Mouse (Mus musculus) limb, embryonic 10.5 days (tissue): ENCODE results near the gene Krtap4-6. TPM values are rescaled to one million over a fixed set of nuclear protein-coding genes. Genes with fewer than 3 reads are reported as not detected.

Source experiments
- DNase-seq: peaks from one replicate; pipeline ENCODE4 v3.0.0-alpha.2; 2017; ENCODE audit warnings: low spot score
- H3K27ac ChIP-seq: fragments of 300-500 bp; sonication (generic); 2 replicates; pipeline ENCODE4 v1.5.1; 2016; ENCODE audit warnings: mild to moderate bottlenecking
- H3K27me3 ChIP-seq: fragments of 300-500 bp; sonication (generic); 2 replicates; pipeline ENCODE4 v1.6.1; 2016; ENCODE audit warnings: low read depth, mild to moderate bottlenecking; ENCODE audit not compliant: poor library complexity, severe bottlenecking
- H3K36me3 ChIP-seq: fragments of 300-500 bp; sonication (generic); 2 replicates; pipeline ENCODE4 v1.6.1; 2016; ENCODE audit warnings: mild to moderate bottlenecking, moderate library complexity
- H3K4me1 ChIP-seq: fragments of 300-500 bp; sonication (generic); 2 replicates; pipeline ENCODE4 v1.6.1; 2016
- H3K4me3 ChIP-seq: fragments of 300-500 bp; sonication (generic); 2 replicates; pipeline ENCODE4 v1.5.1; 2016; ENCODE audit warnings: mild to moderate bottlenecking, moderate library complexity
- H3K9me3 ChIP-seq: fragments of 300-500 bp; sonication (generic); replicated peaks from 2 replicates; pipeline ENCODE4 v1.6.1; 2016; ENCODE audit warnings: mild to moderate bottlenecking
- WGBS: fragments of 180-500 bp; shearing (Covaris S2); methylation state at CpG from one replicate; pipeline ENCODE4 v1.1.7; 2016; 5-methylcytosine and 5-hydroxymethylcytosine counted together
- polyA plus RNA-seq: library from polyadenylated mRNA; unstranded; fragments of >200 nt; fragmentation: Nextera tagmentation; extraction: Ambion mirVana; gene quantifications from 2 replicates; pipeline ENCODE4 v1.2.1, GENCODE M21; 2016

Gene Krtap4-6
- polyA plus RNA-seq, 1 experiment from 2014 or later: not detected

GRCm38 (mm10) chr11:99634653-99635134, 31.1 kb downstream of the Krtap4-6 start, which contains the start of gene Krtap4-2:
Gene Krtap4-2 (minus strand): TSS chr11:99635084.
- H3K27ac ChIP-seq: no peak within 1 kb of the TSS
- no peak for DNase-seq
- no peaks in the 10 kb centered on the region for H3K9me3 ChIP-seq
- no peaks in the 10 kb centered on the region for H3K27me3 ChIP-seq
- no peak within 1 kb of the TSS for H3K4me3 ChIP-seq
- H3K4me1 ChIP-seq: peaks cover 2% of the 10 kb centered on the region; the same call in 1 of the 2 replicates
- WGBS: 46% methylated on average over 8 of the region's 8 CpGs
- no peaks in the 10 kb centered on the region for H3K36me3 ChIP-seq

- peaks cover 2% of the 10 kb centered on the region; the same call in 1 of the 2 replicates for H3K4me1 ChIP-seq
- WGBS: 75% methylated on average over 2 of the region's 2 CpGs
- no peak overlapping the region for H3K27ac ChIP-seq
These were observed 32.5 kb downstream of the Krtap4-6 start for GRCm38 (mm10) chr11:99633293-99633692.

GRCm38 (mm10) chr11:99630890-99631289, 34.9 kb downstream of the Krtap4-6 start:
- Histone ChIP-seq H3K4me1 (peaks cover 2% of the 10 kb centered on the region; the same call in 1 of the 2 replicates), H3K36me3 (no peaks in the 10 kb centered on the region), H3K4me3 (no peak overlapping the region), H3K27ac (no peak overlapping the region), H3K9me3 (no peaks in the 10 kb centered on the region), H3K27me3 (no peaks in the 10 kb centered on the region)
- whole genome bisulfite sequencing: 85% methylated on average over 3 of the region's 3 CpGs
- DNase-seq: no peak

More at GRCm38 (mm10) chr11:99633293-99633692, 32.5 kb downstream of the Krtap4-6 start:
- Histone ChIP-seq H3K27me3 (no peaks in the 10 kb centered on the region), H3K36me3 (no peaks in the 10 kb centered on the region), H3K9me3 (no peaks in the 10 kb centered on the region), H3K4me3 (no peak overlapping the region)
- DNase-seq: no peak

- WGBS: 84% methylated on average over 4 of the region's 4 CpGs
- Histone ChIP-seq H3K27ac (no peak within 1 kb of the TSS), H3K4me3 (no peak within 1 kb of the TSS), H3K27me3 (no peaks in the 10 kb centered on the region), H3K4me1 (no peaks in the 10 kb centered on the region), H3K9me3 (no peaks in the 10 kb centered on the region), H3K36me3 (no peaks in the 10 kb centered on the region)
- DNase-seq: no peak
These were observed 37.6 kb downstream of the Krtap4-6 start, which contains the start of gene Krtap4-1 for GRCm38 (mm10) chr11:99628138-99628537. Gene Krtap4-1 (minus strand): TSS chr11:99628238.

GRCm38 (mm10) chr11:99620335-99620734, 45.4 kb downstream of the Krtap4-6 start, which contains the start of gene Gm11562:
Gene Gm11562 (minus strand): TSS chr11:99620435.
- Histone ChIP-seq H3K27me3 (no peaks in the 10 kb centered on the region), H3K27ac (no peak within 1 kb of the TSS), H3K9me3 (no peaks in the 10 kb centered on the region), H3K36me3 (no peaks in the 10 kb centered on the region), H3K4me3 (no peak within 1 kb of the TSS), H3K4me1 (no peaks in the 10 kb centered on the region)
- no peak for DNase-seq
- 93% methylated on average over 2 of the region's 2 CpGs for WGBS

Other genes starting within 250 kb of the Krtap4-6 start
- gene Krt12, start 243.7 kb downstream of the Krtap4-6 start, polyA plus RNA-seq: not detected in 2 replicates
- 0.26 and 0.59 TPM in 2 replicates for gene Krt20, start 227.8 kb downstream of the Krtap4-6 start, polyA plus RNA-seq
- 0.81 and 1.4 TPM in 2 replicates for gene Krt23, start 172.8 kb downstream of the Krtap4-6 start, polyA plus RNA-seq
- 0.16 and 0.20 TPM in 2 replicates for gene Krt39, start 144.6 kb downstream of the Krtap4-6 start, polyA plus RNA-seq
- not detected in 2 replicates for gene Krt40, start 122.8 kb downstream of the Krtap4-6 start, polyA plus RNA-seq
- gene Krtap3-3, start 115.1 kb downstream of the Krtap4-6 start, polyA plus RNA-seq: not detected in 2 replicates
- not detected in 2 replicates for gene Krtap3-2, start 109.1 kb downstream of the Krtap4-6 start, polyA plus RNA-seq
- gene Gm11939, start 106.5 kb downstream of the Krtap4-6 start, polyA plus RNA-seq: not detected in 2 replicates
- not detected in 2 replicates for gene Krtap3-1, start 99.3 kb downstream of the Krtap4-6 start, polyA plus RNA-seq
- gene Krtap1-5, start 84.9 kb downstream of the Krtap4-6 start, polyA plus RNA-seq: not detected in 2 replicates
- not detected in 2 replicates for gene Krtap1-4, start 82.3 kb downstream of the Krtap4-6 start, polyA plus RNA-seq
- not detected in 2 replicates for gene Krtap1-3, start 74.6 kb downstream of the Krtap4-6 start, polyA plus RNA-seq
- not detected in 2 replicates for gene Krtap9-3, start 67.9 kb downstream of the Krtap4-6 start, polyA plus RNA-seq
- gene Gm11938, start 62.7 kb downstream of the Krtap4-6 start, polyA plus RNA-seq: not detected in 2 replicates
- gene Gm11937, start 55.8 kb downstream of the Krtap4-6 start, polyA plus RNA-seq: not detected in 2 replicates
- gene Krtap2-4, start 51.1 kb downstream of the Krtap4-6 start, polyA plus RNA-seq: not detected in 2 replicates
- gene Gm11562, start 45.5 kb downstream of the Krtap4-6 start, polyA plus RNA-seq: not detected in 2 replicates
- gene Krtap4-1, start 37.7 kb downstream of the Krtap4-6 start, polyA plus RNA-seq: not detected in 2 replicates
- not detected in 2 replicates for gene Krtap4-2, start 30.9 kb downstream of the Krtap4-6 start, polyA plus RNA-seq
- gene Krtap4-7, start 21.9 kb downstream of the Krtap4-6 start, polyA plus RNA-seq: not detected in 2 replicates
- gene Gm11555, start 15.7 kb downstream of the Krtap4-6 start, polyA plus RNA-seq: not detected in 2 replicates
- gene Gm11563, start 7.0 kb downstream of the Krtap4-6 start, polyA plus RNA-seq: not detected in 2 replicates
- gene Gm14190, start 24.8 kb upstream of the Krtap4-6 start, polyA plus RNA-seq: not detected in 2 replicates
- not detected in 2 replicates for gene Gm14180, start 68.3 kb upstream of the Krtap4-6 start, polyA plus RNA-seq
- gene Gm11595, start 107.0 kb upstream of the Krtap4-6 start, polyA plus RNA-seq: not detected in 2 replicates
- not detected in 2 replicates for gene Krtap4-8, start 114.7 kb upstream of the Krtap4-6 start, polyA plus RNA-seq
- gene Krtap4-9, start 119.2 kb upstream of the Krtap4-6 start, polyA plus RNA-seq: not detected in 2 replicates
- not detected in 2 replicates for gene Gm11596, start 127.5 kb upstream of the Krtap4-6 start, polyA plus RNA-seq
- not detected in 2 replicates for gene Gm11569, start 133.0 kb upstream of the Krtap4-6 start, polyA plus RNA-seq
- not detected in 2 replicates for gene Gm11554, start 138.5 kb upstream of the Krtap4-6 start, polyA plus RNA-seq
- gene Krtap4-13, start 143.9 kb upstream of the Krtap4-6 start, polyA plus RNA-seq: not detected in 2 replicates
- not detected in 2 replicates for gene Gm11564, start 149.7 kb upstream of the Krtap4-6 start, polyA plus RNA-seq
- not detected in 2 replicates for gene 2300003K06Rik, start 172.1 kb upstream of the Krtap4-6 start, polyA plus RNA-seq
- not detected in 2 replicates for gene Krtap4-16, start 185.6 kb upstream of the Krtap4-6 start, polyA plus RNA-seq
- not detected in 2 replicates for gene Gm11568, start 192.0 kb upstream of the Krtap4-6 start, polyA plus RNA-seq
- not detected in 2 replicates for gene Gm11559, start 198.5 kb upstream of the Krtap4-6 start, polyA plus RNA-seq
- gene Krtap9-1, start 207.4 kb upstream of the Krtap4-6 start, polyA plus RNA-seq: not detected in 2 replicates
- not detected in 2 replicates for gene Gm11567, start 213.2 kb upstream of the Krtap4-6 start, polyA plus RNA-seq
- gene Krtap31-1, start 242.0 kb upstream of the Krtap4-6 start, polyA plus RNA-seq: not detected in 2 replicates
- gene Gm11565, start 248.8 kb upstream of the Krtap4-6 start, polyA plus RNA-seq: not detected in 2 replicates